Mouse (Mus musculus): Measurements from ENCODE around the gene Btn2a2.
A peak's percentile ranks its signal among the peaks of the same experiment; 100 is the strongest.

The Btn2a2 gene

DNA sequence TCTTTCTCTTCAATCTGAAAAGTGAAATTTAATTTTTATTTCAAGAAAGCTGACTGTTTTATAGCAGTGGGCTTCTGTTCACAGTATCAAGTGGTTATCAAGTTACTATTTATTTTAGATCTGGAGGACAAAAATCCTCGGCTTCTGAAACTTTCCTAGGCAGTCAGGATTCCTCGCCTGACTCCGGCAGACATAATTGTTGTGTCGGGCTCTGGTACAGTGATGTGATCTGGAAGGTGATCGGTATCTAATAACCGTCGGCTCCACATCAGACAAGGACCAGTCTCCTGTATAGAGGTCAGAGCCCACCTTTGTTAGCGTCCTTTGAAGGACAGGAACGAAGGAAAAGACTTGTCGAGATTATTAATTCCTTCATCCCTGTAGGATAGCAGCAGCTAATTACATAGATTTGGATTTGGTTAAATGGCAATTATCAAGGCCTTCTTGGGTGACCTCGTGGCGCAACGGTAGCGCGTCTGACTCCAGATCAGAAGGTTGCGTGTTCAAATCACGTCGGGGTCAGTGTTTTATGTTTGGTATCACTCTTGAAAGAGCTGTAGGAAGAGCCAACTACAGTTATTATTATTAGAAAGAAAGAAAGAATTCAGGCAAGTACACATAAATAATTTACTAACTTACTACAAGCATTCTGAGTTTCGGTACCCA, 9.1 kb upstream of the Btn2a2 start:
- DNase-seq (ENCODE audit: low read depth, low spot score), result peak; percentile 84

GRCm38 (mm10) chr13:23495526-23495925, 6.9 kb upstream of the Btn2a2 start:
- DNase-seq (ENCODE audit: low read depth, low spot score), result peak; percentile 62

GRCm38 (mm10) chr13:23491990-23492389, 3.3 kb upstream of the Btn2a2 start:
- peak; percentile 96 for DNase-seq (ENCODE audit: low read depth, low spot score)

DNA sequence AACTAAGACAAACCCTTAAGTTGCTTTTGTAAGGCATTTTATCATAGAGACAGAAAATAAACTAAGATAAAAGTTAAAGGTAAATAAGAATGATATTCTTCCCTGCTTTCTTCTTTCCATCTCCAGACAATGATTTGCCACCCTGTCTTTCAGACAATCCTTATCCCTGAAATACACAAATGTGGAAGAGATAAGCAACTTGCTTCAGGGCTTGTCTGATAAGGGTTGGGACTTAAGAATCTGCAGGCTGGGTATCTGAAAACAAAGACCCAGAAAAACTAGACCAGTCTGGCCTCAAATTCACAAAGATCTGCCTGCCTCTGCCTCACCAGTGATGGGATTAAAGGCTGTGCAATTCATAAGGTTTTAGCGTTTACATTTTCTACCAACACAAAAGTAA, 2.6 kb upstream of the Btn2a2 start:
- no peak for DNase-seq (ENCODE audit: low read depth, low spot score)

DNA sequence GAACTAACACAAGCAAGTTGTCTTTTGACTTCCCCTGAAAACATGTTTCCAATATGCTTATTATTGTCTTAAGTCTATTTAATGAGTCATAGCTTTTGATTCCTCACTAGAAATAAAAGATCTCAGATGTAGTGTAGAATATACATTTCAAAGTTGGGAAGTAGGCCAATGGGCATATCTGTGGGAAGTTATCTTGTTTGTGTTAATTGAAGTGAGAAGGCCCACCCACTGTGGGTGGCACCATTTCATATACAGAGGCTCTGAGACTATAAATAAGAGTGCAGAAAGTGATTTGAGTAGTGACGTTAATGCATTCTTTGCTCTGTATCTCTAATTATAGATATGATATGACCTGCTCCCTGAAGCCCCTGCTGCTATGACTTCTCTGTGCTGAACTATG, 2.2 kb upstream of the Btn2a2 start:
- no peak for DNase-seq (ENCODE audit: low read depth, low spot score)

DNA sequence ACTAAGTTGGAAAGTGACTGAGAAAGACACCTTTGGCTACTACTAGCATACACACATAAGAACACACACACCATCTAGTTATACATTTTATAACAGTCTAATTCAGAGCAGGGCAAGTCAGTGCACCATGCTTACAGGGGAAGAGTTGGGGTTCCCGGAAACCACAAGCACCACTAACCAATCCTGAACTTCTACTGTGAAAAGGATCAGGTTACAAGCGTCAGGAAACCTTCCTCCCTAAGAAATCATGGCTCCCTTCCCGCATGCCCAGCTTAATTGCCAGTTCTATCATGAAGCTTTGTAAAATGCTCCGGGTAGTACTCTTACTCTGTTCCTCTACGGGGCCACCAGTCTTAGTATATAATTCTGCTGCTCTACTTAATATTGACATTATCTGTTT, 3.4 kb downstream of the Btn2a2 start:
- DNase-seq (ENCODE audit: low read depth, low spot score), result no peak

DNA sequence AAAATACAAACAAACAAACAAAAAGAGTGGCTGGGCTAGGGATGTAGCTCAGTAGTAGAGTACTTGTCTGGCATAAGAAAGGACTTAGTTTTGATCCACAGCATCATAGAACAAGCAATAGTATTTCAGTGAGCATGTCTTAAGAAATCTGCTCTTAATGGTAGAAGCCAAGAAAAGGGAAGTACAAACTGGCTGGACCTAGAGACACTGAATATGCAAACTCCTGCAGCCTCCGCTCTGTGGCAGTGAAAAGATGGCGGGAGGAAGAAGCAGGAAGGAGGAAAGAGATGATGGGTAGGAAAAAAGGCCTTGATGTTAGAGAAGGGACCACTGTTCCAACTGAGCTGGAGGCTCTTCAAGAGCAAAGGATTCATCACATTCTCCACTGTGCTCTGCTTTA, 5.5 kb downstream of the Btn2a2 start:
- DNase-seq (ENCODE audit: low read depth, low spot score), result no peak

DNA sequence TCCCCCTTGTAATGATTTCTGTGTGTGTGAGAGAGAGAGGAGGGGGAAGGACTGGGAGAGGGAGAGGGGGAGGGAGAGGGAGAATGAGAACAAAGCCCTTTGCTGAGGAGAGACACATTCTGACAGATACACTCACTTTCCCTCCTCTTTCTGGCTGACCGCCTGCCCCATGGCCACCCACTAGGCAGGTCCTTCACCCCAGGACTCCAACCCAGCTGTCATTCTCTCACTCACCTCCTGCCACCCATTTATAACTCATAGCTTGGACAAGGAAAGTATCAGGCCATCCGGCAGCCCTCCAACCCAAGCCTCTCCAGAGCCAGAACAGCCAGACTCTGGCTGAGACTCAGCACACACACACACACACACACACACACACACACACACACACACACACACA, 13.0 kb downstream of the Btn2a2 start:
- no peak for DNase-seq (ENCODE audit: low read depth, low spot score)

GRCm38 (mm10) chr13:23466911-23467310, 21.7 kb downstream of the Btn2a2 start:
- peak; percentile 92 for DNase-seq (ENCODE audit: low read depth, low spot score)

DNA sequence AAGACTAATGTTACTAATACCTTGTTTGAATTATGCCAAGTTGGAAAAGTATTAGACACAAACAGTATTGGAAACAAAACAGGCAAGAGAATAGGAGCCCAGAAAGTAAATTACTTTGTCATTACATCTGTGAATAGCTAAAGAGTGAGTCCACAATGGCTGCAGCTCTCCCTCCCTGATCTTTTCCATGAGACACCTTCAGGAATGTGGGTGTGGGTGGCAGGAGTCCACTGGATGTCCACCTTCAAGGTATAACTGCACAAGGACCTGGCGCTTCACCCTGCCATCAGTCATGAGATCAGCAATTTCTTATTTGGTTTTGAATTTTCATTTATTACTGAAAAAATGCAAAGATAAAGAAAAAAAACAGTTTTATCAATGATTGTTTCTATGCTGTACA, 22.4 kb downstream of the Btn2a2 start:
- no peak for DNase-seq (ENCODE audit: low read depth, low spot score)

DNA sequence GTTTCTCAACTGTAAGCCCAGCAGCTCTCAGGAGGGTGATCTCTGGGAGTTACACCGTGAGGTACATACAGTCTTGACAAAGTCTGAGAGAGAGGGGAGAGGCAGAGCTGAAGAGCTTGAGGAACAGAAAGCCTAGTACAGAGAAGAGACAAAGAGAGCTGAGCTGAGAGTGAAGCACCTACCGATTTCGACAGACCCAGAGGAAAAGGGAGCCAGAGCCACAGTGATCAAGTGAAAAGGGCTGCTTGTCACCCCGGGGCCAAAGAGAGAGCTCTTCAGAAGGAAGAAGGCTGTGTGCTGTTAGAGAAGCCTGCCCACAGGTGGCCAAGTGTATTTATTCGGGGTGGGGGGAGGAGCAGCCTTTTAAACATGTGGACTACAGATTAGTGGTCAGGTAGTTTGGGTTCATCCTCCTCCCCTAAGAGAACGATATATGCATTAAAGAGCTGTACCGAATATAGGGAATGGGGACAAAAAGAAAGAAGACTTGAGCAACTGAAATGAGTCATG, 23.0 kb downstream of the Btn2a2 start, which contains the start of gene Btn1a1:
Gene Btn1a1 (minus strand): TSS at position 302 of the 510 bp plus-strand sequence.
- DNase-seq (ENCODE audit: low read depth, low spot score), result peak; percentile 67

- DNase-seq (ENCODE audit: low read depth, low spot score), result no peak
Measured at GRCm38 (mm10) chr13:23464841-23465366, 23.8 kb downstream of the Btn2a2 start.

DNA sequence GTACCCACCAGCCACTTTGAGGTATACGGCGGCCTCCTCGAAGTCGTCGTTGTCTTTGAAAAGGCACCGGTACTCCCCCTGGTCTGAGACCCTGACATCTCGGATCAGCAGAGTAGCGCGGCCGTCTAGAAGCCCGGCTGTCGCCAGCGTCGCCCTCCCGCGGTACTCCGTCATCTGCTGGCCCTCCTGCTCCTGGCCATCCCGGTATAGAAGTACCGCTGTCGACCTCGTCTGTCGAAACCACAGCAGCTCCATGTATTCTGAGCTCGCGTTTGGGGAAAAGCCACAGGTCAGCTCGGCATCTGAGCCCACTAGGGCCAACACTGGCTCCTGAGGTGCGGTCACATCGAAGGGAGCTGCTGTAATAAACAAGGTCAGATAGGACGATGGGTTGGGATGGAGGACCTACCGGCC, 24.4 kb downstream of the Btn2a2 start:
- no peak for DNase-seq (ENCODE audit: low read depth, low spot score)

DNA sequence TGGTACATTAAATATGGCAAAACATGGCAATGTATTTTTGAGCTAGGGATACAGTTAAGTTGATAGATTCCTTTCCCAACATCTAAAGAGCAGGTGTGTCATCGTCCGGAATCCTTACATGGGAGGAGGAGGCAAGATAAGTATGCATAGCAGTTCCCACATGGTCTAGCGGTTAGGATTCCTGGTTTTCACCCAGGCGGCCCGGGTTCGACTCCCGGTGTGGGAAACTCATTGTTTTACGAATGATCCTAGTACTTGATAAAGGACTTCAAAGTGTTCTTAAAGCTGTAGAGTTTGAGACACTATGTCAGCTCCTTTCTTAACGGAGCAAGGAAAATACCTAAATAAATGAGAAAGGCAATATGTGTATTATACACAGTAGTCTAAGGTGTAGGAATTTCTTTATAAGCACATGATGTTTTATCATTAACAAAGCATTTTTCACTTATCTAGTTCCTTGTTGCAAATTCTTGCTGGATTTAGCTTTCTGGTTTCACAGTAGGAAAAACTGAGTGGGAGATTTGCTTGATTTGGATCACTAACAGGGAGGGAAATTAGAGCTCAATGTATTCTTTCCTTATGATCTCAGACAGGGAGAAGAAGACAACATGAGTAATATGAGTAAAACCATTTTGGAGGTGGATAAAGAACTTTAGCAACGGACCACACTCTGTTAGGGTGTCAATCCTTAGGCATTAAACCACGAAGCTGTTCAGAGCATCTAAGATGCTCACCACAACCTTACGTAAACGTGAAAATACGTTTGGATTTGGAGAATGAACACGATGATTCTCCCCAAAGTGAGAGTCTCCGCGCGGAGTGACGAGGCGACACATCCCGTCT, 25.1 kb downstream of the Btn2a2 start:
- DNase-seq (ENCODE audit: low read depth, low spot score), result peak; percentile 87

DNA sequence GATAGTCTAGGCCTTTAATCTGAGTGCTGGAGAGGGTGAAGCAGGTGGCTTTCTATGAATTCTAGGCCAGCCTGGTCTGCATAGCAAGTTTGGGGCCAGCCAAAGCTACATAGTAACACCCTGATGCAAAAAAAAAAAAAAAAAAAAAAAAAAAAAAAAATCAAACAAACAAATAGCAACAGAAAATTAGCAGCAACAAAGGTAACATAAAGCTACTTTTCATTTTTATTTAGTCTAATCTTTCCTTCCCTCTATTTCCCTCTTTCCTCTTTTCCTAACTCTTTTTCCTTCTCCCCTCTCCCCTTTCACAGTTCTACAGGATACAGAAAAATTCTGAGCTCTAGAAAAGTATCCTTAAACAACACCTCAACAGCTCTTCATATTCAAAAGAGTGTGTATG, 26.0 kb downstream of the Btn2a2 start:
- DNase-seq (ENCODE audit: low read depth, low spot score), result no peak

DNA sequence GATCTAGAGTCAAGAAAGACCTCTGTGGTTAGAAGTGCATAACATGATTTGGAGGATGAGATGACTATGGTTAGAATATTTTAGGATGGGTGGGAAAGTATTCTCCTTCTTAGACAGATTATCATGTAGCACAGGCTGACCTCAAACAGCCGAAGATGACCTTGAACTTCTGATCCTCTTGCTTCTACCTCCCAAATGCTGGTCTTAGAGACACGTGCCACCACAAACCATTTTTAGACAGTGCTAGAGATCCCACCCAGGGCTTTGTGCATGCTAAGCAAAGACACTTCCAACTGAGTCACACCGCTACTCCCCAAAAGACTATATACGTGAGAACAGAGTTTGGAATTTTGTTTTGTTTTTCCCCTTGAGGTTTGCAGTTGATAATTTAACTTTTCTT, 26.6 kb downstream of the Btn2a2 start:
- no peak for DNase-seq (ENCODE audit: low read depth, low spot score)

DNA sequence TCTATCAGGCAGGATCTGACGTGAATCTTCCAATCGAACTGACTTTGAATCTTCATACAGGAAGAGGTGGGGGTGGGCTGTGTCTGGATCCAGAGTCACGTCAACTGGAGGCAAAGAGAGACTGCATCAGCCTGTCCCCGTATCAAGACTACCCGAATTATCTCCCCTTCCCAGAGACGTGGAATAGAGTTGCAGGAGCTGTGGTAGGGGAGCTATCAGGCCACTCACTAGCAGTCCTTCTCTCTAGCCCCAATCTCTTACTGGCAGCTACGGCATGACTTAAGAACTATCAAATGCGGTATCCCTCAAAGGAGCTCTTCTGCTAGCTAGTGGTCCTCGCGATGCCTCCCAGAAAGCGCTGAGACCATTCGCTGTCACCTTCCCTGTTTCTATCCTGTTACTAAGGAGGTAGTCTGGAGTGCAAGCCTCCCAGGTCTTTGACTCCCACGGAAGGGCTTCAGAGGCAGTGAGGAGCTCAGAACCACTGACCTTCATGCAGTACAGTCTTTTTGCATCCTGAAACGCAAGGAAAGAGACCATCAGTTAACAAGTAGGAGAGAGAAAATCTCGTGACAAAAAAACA, 29.3 kb downstream of the Btn2a2 start:
- DNase-seq (ENCODE audit: low read depth, low spot score), result peak; percentile 52

DNA sequence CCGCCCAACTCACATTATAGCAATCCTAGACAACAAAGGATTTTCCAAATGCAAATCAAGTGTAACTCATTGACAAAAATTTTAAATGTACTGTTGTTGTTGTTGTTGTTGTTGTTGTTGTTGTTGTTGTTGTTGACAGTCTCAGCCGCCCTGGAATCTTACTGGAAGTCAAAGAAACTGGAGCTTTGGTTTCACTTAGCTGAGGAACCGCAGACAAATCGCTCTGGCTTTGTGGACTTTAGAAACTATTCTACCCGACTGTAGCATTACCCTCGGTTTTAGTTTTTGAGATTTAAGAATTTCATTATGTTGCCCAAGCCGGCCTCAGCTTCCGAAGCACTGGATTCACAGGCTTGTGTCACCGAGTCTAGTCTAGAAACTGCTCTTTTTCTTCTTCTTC, 34.7 kb downstream of the Btn2a2 start:
- DNase-seq (ENCODE audit: low read depth, low spot score), result no peak

- peak; percentile 77 for DNase-seq (ENCODE audit: low read depth, low spot score)
Measured at GRCm38 (mm10) chr13:23453362-23453862, 35.2 kb downstream of the Btn2a2 start.

DNA sequence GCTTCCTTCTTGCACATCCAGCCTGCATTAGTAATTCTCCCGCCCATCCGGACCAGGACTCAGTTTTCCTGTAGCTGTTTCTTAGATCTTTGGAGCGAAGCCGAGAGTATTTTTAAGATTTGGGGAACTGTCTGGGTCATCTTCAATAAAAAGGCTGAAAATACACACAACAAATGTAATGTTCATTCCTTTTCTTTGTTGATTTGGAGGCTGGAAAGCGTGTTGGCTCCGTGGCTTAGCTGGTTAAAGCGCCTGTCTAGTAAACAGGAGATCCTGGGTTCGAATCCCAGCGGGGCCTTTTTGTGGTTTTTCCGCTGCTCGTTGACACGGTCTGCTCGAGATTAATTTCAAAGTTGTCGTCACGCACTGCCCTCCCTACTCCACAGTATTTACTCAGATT, 38.3 kb downstream of the Btn2a2 start:
- peak; percentile 87 for DNase-seq (ENCODE audit: low read depth, low spot score)

DNA sequence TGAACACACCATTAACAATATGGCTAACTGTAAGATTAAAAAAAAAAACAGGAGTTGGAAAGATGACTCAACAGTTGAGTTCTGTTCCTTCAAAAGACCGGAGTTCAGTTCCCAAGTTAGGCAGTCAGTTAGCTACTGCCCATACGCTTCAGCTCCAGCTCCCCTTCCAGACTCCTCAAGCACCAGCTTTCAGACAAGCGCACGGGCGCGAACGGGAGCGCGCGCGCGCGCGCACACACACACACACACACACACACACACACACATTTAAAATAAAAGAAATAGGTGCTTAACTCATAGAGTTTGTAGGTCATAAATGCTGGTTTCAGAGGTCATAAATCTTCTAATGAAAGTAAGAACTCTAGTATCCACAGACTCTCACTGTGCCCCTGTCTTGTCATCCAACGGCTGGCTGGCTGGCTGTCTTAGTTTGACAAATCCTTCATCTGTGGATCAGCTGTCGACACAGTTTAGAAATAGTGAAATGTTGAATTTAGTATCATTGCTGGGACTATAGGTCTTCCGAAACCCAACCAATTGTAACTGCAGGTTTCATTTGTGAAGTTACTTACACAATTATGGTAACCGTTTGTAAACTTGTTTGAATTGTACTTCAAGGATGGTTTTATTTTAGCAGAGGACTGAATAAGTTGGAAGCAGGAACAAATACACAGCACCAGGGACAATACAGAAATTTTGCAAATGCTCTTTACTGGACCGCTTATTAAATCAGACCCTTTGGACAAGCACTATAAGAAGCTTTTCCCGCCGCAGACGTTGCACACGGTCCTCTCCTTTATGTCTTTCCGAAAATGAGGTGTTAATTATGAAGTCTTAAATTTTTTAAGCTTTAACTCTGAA, 39.2 kb downstream of the Btn2a2 start:
- peak; percentile 95 for DNase-seq (ENCODE audit: low read depth, low spot score)
